Mouse (Mus musculus) c-Kit-positive CD71-positive TER-119-negative erythroid progenitor cells, embryonic 14.5 days (primary cell): ENCODE measurements around the gene Spdye4c.

Experiments used
- DNase-seq: peaks from one replicate; pipeline ENCODE4 v3.0.0-alpha.2; 2013; ENCODE audit warnings: low read depth

Spdye4c gene

DNA sequence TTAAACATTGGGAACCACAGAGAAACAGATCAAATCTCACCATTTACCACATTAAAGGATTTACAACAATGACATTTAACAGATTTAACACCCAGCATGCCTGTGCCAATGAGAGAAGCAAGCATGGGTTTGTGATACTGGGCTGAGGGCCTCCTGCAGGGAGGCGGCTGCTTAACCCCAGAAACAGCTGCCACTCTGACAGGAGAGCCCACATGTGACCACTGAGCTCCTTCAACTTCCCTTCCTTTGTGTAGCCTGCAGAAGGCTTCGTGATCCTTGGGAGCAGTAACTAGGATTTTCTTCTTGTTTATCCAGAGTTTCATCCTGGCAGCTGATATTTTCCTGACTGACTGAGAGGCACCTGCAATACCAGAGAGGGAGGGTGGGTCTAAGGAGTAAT is 10.5 kb downstream of the Spdye4c start:
- no peak for DNase-seq

GRCm38 (mm10) chr2:128609286-128609685 is 18.3 kb downstream of the Spdye4c start:
- no peak for DNase-seq

GRCm38 (mm10) chr2:128611178-128611577 is 20.2 kb downstream of the Spdye4c start:
- DNase-seq, result no peak

GRCm38 (mm10) chr2:128612275-128612674 is 21.3 kb downstream of the Spdye4c start:
- no peak for DNase-seq

GRCm38 (mm10) chr2:128613365-128613764 is 22.4 kb downstream of the Spdye4c start:
- DNase-seq, result no peak

DNA sequence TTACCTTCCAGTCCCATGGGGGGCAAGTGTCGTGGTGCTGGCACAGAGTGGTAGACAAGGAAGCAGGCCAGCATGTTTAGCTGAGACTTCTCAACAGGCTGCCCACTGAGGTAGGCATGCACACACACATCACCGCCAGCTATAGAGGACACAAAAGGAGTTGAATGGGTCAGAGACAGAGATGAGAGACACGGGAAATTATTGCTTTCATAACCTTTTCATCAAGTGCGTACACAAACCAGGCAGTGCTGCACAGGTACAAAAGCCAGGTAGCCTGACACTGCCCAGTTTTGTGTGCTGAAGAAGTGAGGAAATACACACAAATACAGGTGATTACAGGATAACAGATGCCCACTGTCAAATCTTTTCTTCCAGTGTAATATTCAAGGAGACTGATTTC is 24.4 kb downstream of the Spdye4c start:
- no peak for DNase-seq

DNA sequence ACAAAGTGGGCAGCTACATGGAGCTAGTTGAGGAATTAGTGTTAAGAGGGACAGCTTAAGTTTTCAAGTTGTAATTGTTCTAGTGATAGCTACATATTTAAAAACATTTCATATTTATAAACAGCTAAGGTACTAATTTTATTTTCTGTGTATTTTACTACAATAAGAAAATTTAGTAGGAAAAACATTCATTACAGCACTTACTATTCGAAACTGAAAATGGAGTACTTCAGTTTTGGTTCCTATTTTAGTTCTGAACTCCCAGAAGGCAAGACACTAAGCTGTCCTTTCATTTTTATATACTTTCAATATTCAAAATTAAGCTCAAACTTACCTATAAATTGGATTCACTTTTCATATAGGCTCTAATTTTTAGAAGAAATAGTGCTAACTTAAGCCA is 29.6 kb downstream of the Spdye4c start:
- no peak for DNase-seq
